Mouse (Mus musculus) embryonic stem cell, embryonic (primary cell): Measurements from ENCODE around the gene Cdkal1.

Experiments
- CTCF ChIA-PET, 4 experiments: fragments of 300-600 bp in 2 of 4; fragments of 350-600 bp in 2 of 4; sonication (Branson Sonifier 250); formaldehyde crosslinking; loops; one replicate each; lab custom pipeline; 2022; ENCODE audit warnings: inconsistent platforms in 2 of 4; lab: Charles Lee
- POLR2A ChIA-PET, 4 experiments: fragments of 300-600 bp in 2 of 4; fragments of 350-600 bp in 2 of 4; sonication (Branson Sonifier 250); formaldehyde crosslinking; loops; one replicate each; lab custom pipeline; 2022; ENCODE audit warnings: antibody characterized with exemption in 4 of 4, inconsistent platforms in 1 of 4; lab: Charles Lee

Gene Cdkal1

GRCm38 (mm10) chr13:29273693-29274221, 581.7 kb downstream of the Cdkal1 start:
- ChIA-PET CTCF (no interaction called here), POLR2A (no interaction called here)

- CTCF ChIA-PET = no interaction called here
Observed at GRCm38 (mm10) chr13:29271451-29271850, 584.0 kb downstream of the Cdkal1 start.

GRCm38 (mm10) chr13:29264015-29264711, 591.3 kb downstream of the Cdkal1 start:
- POLR2A ChIA-PET = interaction anchor here in 2 of 4 experiments (0.6 to 1.3 kb wide), 3 partner anchors 8 to 208 kb away, joined by 3 to 4 read pairs (median 4); no protein-coding TSS in a partner anchor
- CTCF ChIA-PET = no interaction called here

More at GRCm38 (mm10) chr13:29271451-29271850, 584.0 kb downstream of the Cdkal1 start:
- POLR2A ChIA-PET = interaction anchor here in 2 of 4 experiments (0.5 to 0.8 kb wide), 2 partner anchors 46 to 75 kb away, joined by 3 to 4 read pairs; no protein-coding TSS in a partner anchor

- POLR2A ChIA-PET = interaction anchor here in 1 of 4 experiments (0.6 to 0.7 kb wide), 2 partner anchors 14 to 420 kb away, joined by 3 to 4 read pairs; no protein-coding TSS in a partner anchor
Observed at GRCm38 (mm10) chr13:29262164-29262563, 593.3 kb downstream of the Cdkal1 start.

GRCm38 (mm10) chr13:29248535-29248934, 606.9 kb downstream of the Cdkal1 start:
- CTCF ChIA-PET = no interaction called here
- POLR2A ChIA-PET = interaction anchor here in 2 of 4 experiments (1.0 to 1.3 kb wide), 2 partner anchors 9 kb away, joined by 3 to 4 read pairs; no protein-coding TSS in a partner anchor

More at GRCm38 (mm10) chr13:29262164-29262563, 593.3 kb downstream of the Cdkal1 start:
- CTCF ChIA-PET = no interaction called here

- CTCF ChIA-PET = no interaction called here
- POLR2A ChIA-PET = interaction anchor here in 2 of 4 experiments (1.0 to 1.3 kb wide), 3 partner anchors 9 to 72 kb away, joined by 3 to 4 read pairs (median 3); no protein-coding TSS in a partner anchor
Observed at GRCm38 (mm10) chr13:29247800-29248199, 607.7 kb downstream of the Cdkal1 start.

- ChIA-PET POLR2A (no interaction called here), CTCF (no interaction called here)
Observed at GRCm38 (mm10) chr13:29235065-29235464, 620.4 kb downstream of the Cdkal1 start.

GRCm38 (mm10) chr13:29234442-29234841, 621.0 kb downstream of the Cdkal1 start:
- ChIA-PET POLR2A (interaction anchor here in 3 of 4 experiments (0.6 to 0.7 kb wide), 3 partner anchors 21 to 476 kb away, joined by 4 to 7 read pairs (median 4); no protein-coding TSS in a partner anchor), CTCF (no interaction called here)

GRCm38 (mm10) chr13:29233970-29234369, 621.5 kb downstream of the Cdkal1 start:
- POLR2A ChIA-PET = interaction anchor here in 3 of 4 experiments (0.6 to 0.7 kb wide), 3 partner anchors 21 to 476 kb away, joined by 4 to 7 read pairs (median 4); no protein-coding TSS in a partner anchor
- CTCF ChIA-PET = no interaction called here

- ChIA-PET CTCF (interaction anchor here in 1 of 4 experiments (0.5 kb wide), 1 partner anchor 809 kb away, joined by 3 read pairs; no protein-coding TSS in a partner anchor), POLR2A (no interaction called here)
Observed at GRCm38 (mm10) chr13:29232681-29233080, 622.8 kb downstream of the Cdkal1 start.

GRCm38 (mm10) chr13:29224815-29225214, 630.7 kb downstream of the Cdkal1 start:
- POLR2A ChIA-PET = interaction anchor here in 2 of 4 experiments (1.1 to 1.2 kb wide), 2 partner anchors 14 to 15 kb away, joined by 4 read pairs; no protein-coding TSS in a partner anchor
- CTCF ChIA-PET = interaction anchor here in 1 of 4 experiments (1.1 kb wide), 1 partner anchor 267 kb away, joined by 3 read pairs; no protein-coding TSS in a partner anchor

GRCm38 (mm10) chr13:29222261-29222838, 633.1 kb downstream of the Cdkal1 start:
- POLR2A ChIA-PET = interaction anchor here in 1 of 4 experiments (1.2 kb wide), 1 partner anchor 12 kb away, joined by 3 read pairs; no protein-coding TSS in a partner anchor

GRCm38 (mm10) chr13:29221646-29222045, 633.8 kb downstream of the Cdkal1 start:
- POLR2A ChIA-PET = interaction anchor here in 1 of 4 experiments (1.2 kb wide), 1 partner anchor 11 kb away, joined by 3 read pairs; no protein-coding TSS in a partner anchor
- CTCF ChIA-PET = no interaction called here

More at GRCm38 (mm10) chr13:29222261-29222838, 633.1 kb downstream of the Cdkal1 start:
- CTCF ChIA-PET = no interaction called here

- ChIA-PET CTCF (no interaction called here), POLR2A (no interaction called here)
Observed at GRCm38 (mm10) chr13:29218594-29219230, 636.8 kb downstream of the Cdkal1 start.

- ChIA-PET CTCF (interaction anchor here in 1 of 4 experiments (1.3 kb wide), 1 partner anchor 10 kb away, joined by 6 read pairs; no protein-coding TSS in a partner anchor), POLR2A (interaction anchor here (0.6 to 4.2 kb wide), 34 partner anchors 8 to 870 kb away, joined by 3 to 33 read pairs (median 4); partner anchors contain the start of gene Sox4 (in 1 of the 4))
Observed at GRCm38 (mm10) chr13:29210159-29211021, 645.1 kb downstream of the Cdkal1 start.

- POLR2A ChIA-PET = interaction anchor here in 1 of 4 experiments (1.1 to 4.2 kb wide), 3 partner anchors 9 to 12 kb away, joined by 3 to 33 read pairs (median 24); no protein-coding TSS in a partner anchor
Observed at GRCm38 (mm10) chr13:29208749-29209148, 646.7 kb downstream of the Cdkal1 start.

GRCm38 (mm10) chr13:29203856-29204255, 651.6 kb downstream of the Cdkal1 start:
- POLR2A ChIA-PET = no interaction called here
- CTCF ChIA-PET = no interaction called here

More at GRCm38 (mm10) chr13:29208749-29209148, 646.7 kb downstream of the Cdkal1 start:
- CTCF ChIA-PET = no interaction called here
